Mouse (Mus musculus) myocyte (in vitro differentiated cells): ENCODE measurements around the gene Olfr1310.

Experiments used
- CEBPB ChIP-seq: IDR thresholded peaks from 2 replicates; pipeline ENCODE4 v1.6.1; 2011; ENCODE audit warnings: mild to moderate bottlenecking, moderate library complexity; ENCODE audit not compliant: poor library complexity, insufficient read depth, severe bottlenecking
- MAX ChIP-seq: IDR thresholded peaks from one replicate; pipeline ENCODE4 v1.6.1; 2011; ENCODE audit warnings: low read depth, mild to moderate bottlenecking, control low read depth
- MYOD1 ChIP-seq, 3 experiments: IDR thresholded peaks; one replicate each; pipeline ENCODE4 v1.6.1; 2011; ENCODE audit warnings: control low read depth in 2 of 3, low read depth in 2 of 3, mild to moderate bottlenecking in 2 of 3, moderate library complexity in 1 of 3; ENCODE audit not compliant: insufficient read length in 2 of 3, control insufficient read depth in 1 of 3
- MYOG ChIP-seq, 3 experiments: IDR thresholded peaks; one replicate each; pipeline ENCODE4 v1.6.1; 2011; ENCODE audit warnings: control low read depth in 2 of 3, low read depth in 2 of 3, mild to moderate bottlenecking in 2 of 3; ENCODE audit not compliant: insufficient read length in 2 of 3, control insufficient read depth in 1 of 3, insufficient read depth in 1 of 3
- POLR2A ChIP-seq: IDR thresholded peaks from one replicate; pipeline ENCODE4 v1.6.1; 2011; ENCODE audit warnings: low read depth, mild to moderate bottlenecking, control low read depth, moderate library complexity; ENCODE audit not compliant: insufficient read length
- POLR2AphosphoS2 ChIP-seq: IDR thresholded peaks from one replicate; pipeline ENCODE4 v1.6.1; 2011; ENCODE audit warnings: low read depth, control low read depth; ENCODE audit not compliant: insufficient read length
- TCF12 ChIP-seq: IDR thresholded peaks from one replicate; pipeline ENCODE4 v1.6.1; 2011; ENCODE audit warnings: mild to moderate bottlenecking, control low read depth; ENCODE audit not compliant: poor library complexity, insufficient read depth, severe bottlenecking

- TF ChIP-seq POLR2A (no peak), MYOD1 (IDR thresholded peaks at IDR 0.05; ENCODE audit: control insufficient read depth in 1 of 3, insufficient read length in 2 of 3, low read depth in 2 of 3) (no peak), TCF12 (no peak), MYOG (IDR thresholded peaks at IDR 0.05; ENCODE audit: control insufficient read depth in 1 of 3, insufficient read depth in 1 of 3, insufficient read length in 2 of 3, low read depth in 2 of 3) (no peak), MAX (no peak), CEBPB (no peak), POLR2AphosphoS2 (no peak)
Measured at GRCm38 (mm10) chr2:112024312-112024711, 11.8 kb upstream of the Olfr1310 start, which contains the start of gene Olfr1311.
